Mouse (Mus musculus) stomach, postnatal 0 days (tissue): ENCODE data around the gene Alcam. TPM values are rescaled to one million over a fixed set of nuclear protein-coding genes. Genes with fewer than 3 reads are reported as not detected.
A peak's percentile ranks its signal among the peaks of the same experiment; 100 is the strongest.

Experiments used
- ATAC-seq: fragments of 200-750 bp; cut with Nextera tagmentation; 2 replicates; pipeline ENCODE4 v1.8.0; 2017; ENCODE audit not compliant: low FRiP score, low TSS enrichment
- DNase-seq: peaks from one replicate; pipeline ENCODE4 v3.0.0-alpha.2; 2016; ENCODE audit warnings: low spot score
- H3K27ac ChIP-seq: fragments of 300-500 bp; sonication (generic); replicated peaks from 2 replicates; pipeline ENCODE4 v1.5.1; 2014; ENCODE audit warnings: mild to moderate bottlenecking, control low read depth
- H3K27me3 ChIP-seq: fragments of 300-500 bp; sonication (generic); 2 replicates; pipeline ENCODE4 v1.6.1; 2014; ENCODE audit warnings: low read length; ENCODE audit not compliant: control insufficient read depth, insufficient read depth
- H3K36me3 ChIP-seq: fragments of 300-500 bp; sonication (generic); 2 replicates; pipeline ENCODE4 v1.6.1; 2014; ENCODE audit warnings: low read length, mixed read lengths; ENCODE audit not compliant: control insufficient read depth, insufficient read depth
- H3K4me1 ChIP-seq: fragments of 300-500 bp; sonication (generic); replicated peaks from 2 replicates; pipeline ENCODE4 v1.6.1; 2014; ENCODE audit warnings: antibody characterized with exemption; ENCODE audit not compliant: control insufficient read depth, insufficient read depth
- H3K4me2 ChIP-seq: fragments of 300-500 bp; sonication (generic); replicated peaks from 2 replicates; pipeline ENCODE4 v1.6.1; 2014; ENCODE audit warnings: low read depth, mild to moderate bottlenecking, control low read depth, moderate library complexity
- H3K4me3 ChIP-seq: fragments of 300-500 bp; sonication (generic); 2 replicates; pipeline ENCODE4 v1.5.1; 2014; ENCODE audit warnings: low read depth, low read length, control low read depth
- H3K9ac ChIP-seq: fragments of 300-500 bp; sonication (generic); 2 replicates; pipeline ENCODE4 v1.6.1; 2014; ENCODE audit warnings: mild to moderate bottlenecking, low read length, control low read depth, mixed read lengths
- H3K9me3 ChIP-seq: fragments of 300-500 bp; sonication (generic); 2 replicates; pipeline ENCODE4 v1.6.1; 2016; ENCODE audit warnings: low read length; ENCODE audit not compliant: control insufficient read depth
- CTCF ChIP-seq: IDR thresholded peaks from 2 replicates; pipeline ENCODE4 v1.5.1; 2016; ENCODE audit warnings: antibody characterized with exemption, low read depth, mild to moderate bottlenecking, moderate library complexity
- EP300 ChIP-seq: optimal IDR thresholded peaks from 2 replicates; pipeline ENCODE3; 2016; ENCODE audit warnings: antibody characterized with exemption
- WGBS: fragments of 180-500 bp; shearing (Covaris S2); extraction: QIAGEN DNeasy Blood & Tissue Kit; methylation state at CpG from one replicate; pipeline ENCODE4 v1.1.7; 2014; 5-methylcytosine and 5-hydroxymethylcytosine counted together
- polyA plus RNA-seq: library from polyadenylated mRNA; unstranded; fragments of >200 nt; fragmentation: Nextera tagmentation; extraction: Ambion mirVana; gene quantifications from 2 replicates; pipeline ENCODE4 v1.2.1, GENCODE M21; 2015

Alcam gene
- 19.7 and 20.4 TPM in 2 replicates for polyA plus RNA-seq

GRCm38 (mm10) chr16:52453971-52454514, at the start of gene Alcam:
Gene Alcam (minus strand): TSS chr16:52454074.
- 2% methylated on average over 14 of the region's 14 CpGs for WGBS
- Histone ChIP-seq H3K27ac (peak within 1 kb of the TSS; percentile 81), H3K4me3 (peak within 1 kb of the TSS; percentile 72), H3K9ac (peak within 1 kb of the TSS; percentile 47), H3K4me1 (no peaks in the 10 kb centered on the region), H3K9me3 (no peaks in the 10 kb centered on the region), H3K36me3 (no peaks in the 10 kb centered on the region), H3K27me3 (no peaks in the 10 kb centered on the region), H3K4me2 (peak within 1 kb of the TSS; percentile 80)
- ATAC-seq (no peak), DNase-seq (peak; percentile 44)
- TF ChIP-seq EP300 (no peak), CTCF (peak; percentile 27)

- TF ChIP-seq CTCF (no peak), EP300 (no peak)
- H3K36me3 ChIP-seq: no peaks in the 10 kb centered on the region
- H3K4me2 ChIP-seq: no peak overlapping the region
- ATAC-seq (no peak), DNase-seq (no peak)
- no peak overlapping the region for H3K9ac ChIP-seq
- no peak overlapping the region for H3K4me3 ChIP-seq
- no peak overlapping the region for H3K27ac ChIP-seq
- 65% methylated on average over 4 of the region's 4 CpGs for WGBS
- H3K27me3 ChIP-seq: no peaks in the 10 kb centered on the region
- no peaks in the 10 kb centered on the region for H3K9me3 ChIP-seq
- no peaks in the 10 kb centered on the region for H3K4me1 ChIP-seq
Measured at GRCm38 (mm10) chr16:52498757-52499335, 45.0 kb upstream of the Alcam start.

- no peaks in the 10 kb centered on the region for H3K4me1 ChIP-seq
- no peak overlapping the region for H3K27ac ChIP-seq
- H3K4me2 ChIP-seq: no peak overlapping the region
- H3K4me3 ChIP-seq: no peak overlapping the region
- no peak overlapping the region for H3K9ac ChIP-seq
- no peaks in the 10 kb centered on the region for H3K9me3 ChIP-seq
- DNase-seq (no peak), ATAC-seq (no peak)
- no peaks in the 10 kb centered on the region for H3K36me3 ChIP-seq
- no peaks in the 10 kb centered on the region for H3K27me3 ChIP-seq
- 78% methylated on average over 1 of the region's 1 CpGs for WGBS
- TF ChIP-seq CTCF: no peak
- TF ChIP-seq EP300: no peak
Measured at GRCm38 (mm10) chr16:52490542-52490941, 36.7 kb upstream of the Alcam start.

GRCm38 (mm10) chr16:52474235-52474634, 20.4 kb upstream of the Alcam start:
- Histone ChIP-seq H3K27ac (no peak overlapping the region), H3K4me1 (no peaks in the 10 kb centered on the region), H3K9me3 (no peaks in the 10 kb centered on the region), H3K4me3 (no peak overlapping the region), H3K27me3 (no peaks in the 10 kb centered on the region), H3K4me2 (no peak overlapping the region), H3K9ac (no peak overlapping the region), H3K36me3 (no peaks in the 10 kb centered on the region)
- ATAC-seq: no peak
- 43% methylated on average over 4 of the region's 4 CpGs for WGBS
- TF ChIP-seq EP300 (no peak), CTCF (no peak)
- DNase-seq: no peak

GRCm38 (mm10) chr16:52473089-52473488, 19.2 kb upstream of the Alcam start:
- ATAC-seq (no peak), DNase-seq (no peak)
- Histone ChIP-seq H3K4me2 (no peak overlapping the region), H3K4me1 (no peaks in the 10 kb centered on the region), H3K27ac (no peak overlapping the region), H3K9me3 (no peaks in the 10 kb centered on the region), H3K27me3 (no peaks in the 10 kb centered on the region), H3K4me3 (no peak overlapping the region), H3K36me3 (no peaks in the 10 kb centered on the region), H3K9ac (no peak overlapping the region)
- TF ChIP-seq CTCF (no peak), EP300 (no peak)
- WGBS: 90% methylated on average over 2 of the region's 2 CpGs

- TF ChIP-seq CTCF (no peak), EP300 (no peak)
- DNase-seq: no peak
- Histone ChIP-seq H3K27me3 (no peaks in the 10 kb centered on the region), H3K4me2 (no peak overlapping the region), H3K27ac (no peak overlapping the region), H3K9me3 (no peaks in the 10 kb centered on the region), H3K4me1 (no peaks in the 10 kb centered on the region), H3K9ac (no peak overlapping the region), H3K36me3 (no peaks in the 10 kb centered on the region), H3K4me3 (no peak overlapping the region)
- 73% methylated on average over 3 of the region's 3 CpGs for WGBS
- ATAC-seq: no peak
Measured at GRCm38 (mm10) chr16:52472635-52473034, 18.8 kb upstream of the Alcam start.
